Mouse (Mus musculus): ENCODE measurements around the gene Dnajc14.

The Dnajc14 gene

DNA sequence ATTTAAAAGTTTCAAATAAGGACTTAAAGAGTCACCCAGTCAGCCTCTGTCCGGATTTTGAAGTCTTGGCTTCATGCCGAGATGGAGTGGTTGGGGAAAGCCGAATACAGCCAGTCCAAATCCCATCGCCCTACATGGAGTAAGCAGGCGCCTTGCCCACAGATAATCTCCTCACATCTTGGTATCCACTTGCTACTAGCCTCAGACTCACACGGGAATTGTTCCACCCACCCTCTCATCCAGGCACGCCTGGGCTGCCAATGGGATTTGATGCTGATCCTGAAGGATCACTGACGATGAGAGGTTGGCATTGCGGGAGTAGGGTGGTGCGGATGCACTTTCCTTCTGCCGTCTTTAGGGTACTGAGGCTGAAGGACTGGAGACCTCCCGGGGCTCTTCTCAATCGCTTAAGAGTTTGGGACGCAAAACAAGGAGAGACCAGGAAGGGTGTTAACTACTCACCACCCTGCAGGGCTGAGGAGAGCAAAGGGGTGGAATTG is at the start of gene Dnajc14:
Gene Dnajc14 (plus strand): TSS at position 292 of the 500 bp plus-strand sequence.
- DNase-seq (ENCODE audit: low read depth) = no peak

DNA sequence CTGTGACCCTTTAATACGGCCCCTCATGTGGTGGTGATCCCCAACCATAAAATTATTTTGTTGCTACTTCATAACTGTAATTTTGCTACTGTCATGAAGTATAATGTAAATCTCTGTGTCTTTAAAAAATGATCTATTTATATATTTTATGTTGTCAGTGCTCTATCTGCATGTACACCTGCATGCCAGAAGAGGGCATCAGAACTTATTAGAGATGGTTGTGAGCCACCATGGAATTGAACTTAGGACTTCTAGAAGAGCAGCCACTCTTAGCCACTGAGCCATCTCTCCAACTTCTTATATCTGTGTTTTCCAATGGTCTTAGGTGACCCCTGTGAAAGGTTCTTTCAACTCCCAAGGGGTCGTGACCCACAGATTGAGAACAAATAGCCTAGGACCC is 31.0 kb upstream of the Dnajc14 start:
- peak; percentile 46 for DNase-seq (ENCODE audit: low read depth)

GRCm38 (mm10) chr10:128773685-128774084 is 30.2 kb upstream of the Dnajc14 start:
- DNase-seq (ENCODE audit: low read depth) = peak; percentile 46

DNA sequence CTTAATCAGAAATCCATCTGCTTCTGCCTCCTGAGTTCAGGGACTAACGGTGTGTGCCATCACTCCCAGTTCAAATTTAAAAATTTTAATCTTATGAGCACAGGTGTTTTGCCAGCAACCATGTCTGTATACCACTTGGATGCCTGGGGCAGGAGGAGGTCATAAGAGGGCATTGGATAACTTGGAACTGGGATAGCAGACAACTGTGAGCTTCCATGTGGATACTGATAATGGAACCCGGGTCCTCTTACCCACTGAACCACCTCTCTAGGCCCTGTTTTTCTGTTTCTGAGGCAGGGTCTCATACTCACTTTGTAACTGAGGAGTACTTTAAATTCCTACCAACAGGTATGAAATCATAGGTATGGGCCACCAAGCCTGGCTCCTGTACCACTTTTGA is 25.4 kb upstream of the Dnajc14 start:
- no peak for DNase-seq (ENCODE audit: low read depth)

DNA sequence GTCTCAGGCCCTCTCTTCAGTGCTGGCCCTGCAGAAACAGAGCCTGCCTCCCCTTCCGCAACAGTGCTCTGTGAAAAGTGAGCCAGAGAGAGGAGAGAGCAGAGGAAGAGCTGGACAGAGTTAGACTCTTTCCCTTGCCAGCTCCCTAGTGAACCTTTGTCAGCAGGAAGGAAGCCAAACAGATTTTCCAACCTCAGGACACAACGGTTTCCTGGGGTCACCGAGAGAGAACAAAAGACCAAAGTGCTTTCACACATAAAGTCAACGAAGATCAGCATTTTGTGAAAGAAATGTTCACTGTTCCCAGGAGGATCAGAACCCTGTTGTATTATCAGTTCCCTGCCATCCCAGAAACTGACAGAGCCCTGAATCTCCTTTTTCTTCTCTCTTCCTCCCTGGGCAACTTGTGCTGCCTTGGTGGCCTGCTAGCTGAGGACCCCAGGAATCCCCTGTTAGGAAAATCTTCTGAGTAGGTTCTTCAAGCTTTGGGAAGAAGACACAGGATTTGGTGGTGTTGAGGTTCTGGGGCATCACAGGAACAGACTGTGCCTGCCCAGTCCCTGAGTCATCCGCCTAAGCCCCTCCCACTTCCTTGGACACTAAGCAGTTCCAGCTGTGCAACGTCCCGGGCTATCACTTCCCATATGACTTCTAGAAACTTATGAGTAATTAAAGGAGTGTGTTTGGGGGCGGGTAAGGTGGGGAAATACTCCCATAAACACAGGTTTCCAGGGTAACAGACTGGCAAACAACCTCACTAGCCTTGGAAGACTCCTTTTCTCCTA is 24.7 kb upstream of the Dnajc14 start:
- DNase-seq (ENCODE audit: low read depth) = peak; percentile 64

DNA sequence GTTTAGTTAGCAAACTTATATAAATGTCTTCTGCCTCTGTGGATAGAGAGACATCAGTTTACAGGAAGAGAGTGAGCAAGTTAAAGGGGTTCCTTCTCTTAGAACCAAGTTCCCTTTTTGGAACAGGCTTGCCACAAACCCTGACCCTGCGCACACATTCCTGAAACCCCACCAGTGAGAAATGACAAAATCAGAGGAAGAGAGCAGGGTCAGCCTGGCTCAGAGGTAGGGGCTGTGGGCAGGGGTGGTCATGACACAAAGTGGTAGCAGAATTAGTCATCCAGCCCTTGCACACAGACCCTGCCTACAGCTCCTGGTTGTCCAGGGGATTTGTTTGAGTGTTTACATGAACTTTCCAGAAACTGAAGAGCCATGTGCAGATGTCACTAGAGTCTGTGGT is 23.7 kb upstream of the Dnajc14 start:
- no peak for DNase-seq (ENCODE audit: low read depth)

- DNase-seq (ENCODE audit: low read depth) = no peak
Measured at GRCm38 (mm10) chr10:128790398-128791124, 13.3 kb upstream of the Dnajc14 start, which contains the start of gene Mmp19. TSS of gene Mmp19 (plus strand) at chr10:128790910.

DNA sequence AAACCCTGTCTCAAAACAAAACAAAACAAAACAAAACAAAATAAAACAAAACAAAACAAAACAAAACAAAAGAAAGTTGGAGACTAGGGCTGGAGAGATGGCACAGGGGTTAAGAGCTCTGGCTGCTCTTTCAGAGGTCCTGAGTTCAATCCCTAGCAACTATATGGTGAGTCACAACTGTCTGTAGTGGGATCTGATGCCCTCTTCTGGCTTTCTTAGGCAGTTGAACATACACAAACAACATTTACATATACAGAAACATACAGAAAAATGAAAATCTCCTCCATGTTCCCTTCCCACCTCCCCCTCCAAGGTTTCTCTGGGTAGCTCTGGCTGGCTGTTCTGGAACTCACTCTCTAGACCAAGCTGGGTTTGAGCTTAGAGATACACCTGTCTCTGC is 11.8 kb upstream of the Dnajc14 start:
- DNase-seq (ENCODE audit: low read depth) = peak; percentile 23

GRCm38 (mm10) chr10:128793258-128793657 is 10.6 kb upstream of the Dnajc14 start:
- no peak for DNase-seq (ENCODE audit: low read depth)

GRCm38 (mm10) chr10:128794391-128794790 is 9.5 kb upstream of the Dnajc14 start:
- no peak for DNase-seq (ENCODE audit: low read depth)

- no peak for DNase-seq (ENCODE audit: low read depth)
Measured at GRCm38 (mm10) chr10:128795581-128795980, 8.3 kb upstream of the Dnajc14 start.

DNA sequence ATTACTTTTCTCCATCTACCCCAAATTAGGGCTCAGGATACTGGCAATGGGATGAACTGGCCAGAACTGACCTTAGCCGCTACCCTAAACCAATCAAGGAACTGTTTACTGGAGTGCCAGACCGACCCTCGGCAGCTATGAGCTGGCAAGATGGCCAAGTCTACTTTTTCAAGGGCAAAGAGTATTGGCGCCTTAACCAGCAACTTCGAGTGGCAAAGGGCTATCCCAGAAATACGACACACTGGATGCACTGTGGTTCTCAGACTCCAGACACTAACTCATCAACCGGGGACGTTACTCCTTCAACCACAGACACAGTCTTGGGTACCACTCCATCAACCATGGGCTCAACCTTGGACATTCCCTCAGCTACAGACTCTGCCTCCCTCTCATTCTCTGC is 5.2 kb upstream of the Dnajc14 start:
- no peak for DNase-seq (ENCODE audit: low read depth)

GRCm38 (mm10) chr10:128801981-128802495 is 1.8 kb upstream of the Dnajc14 start:
- no peak for DNase-seq (ENCODE audit: low read depth)

- no peak for DNase-seq (ENCODE audit: low read depth)
Measured at GRCm38 (mm10) chr10:128802956-128803355, 906 bp upstream of the Dnajc14 start.

GRCm38 (mm10) chr10:128803361-128803760 is 501 bp upstream of the Dnajc14 start:
- no peak for DNase-seq (ENCODE audit: low read depth)

DNA sequence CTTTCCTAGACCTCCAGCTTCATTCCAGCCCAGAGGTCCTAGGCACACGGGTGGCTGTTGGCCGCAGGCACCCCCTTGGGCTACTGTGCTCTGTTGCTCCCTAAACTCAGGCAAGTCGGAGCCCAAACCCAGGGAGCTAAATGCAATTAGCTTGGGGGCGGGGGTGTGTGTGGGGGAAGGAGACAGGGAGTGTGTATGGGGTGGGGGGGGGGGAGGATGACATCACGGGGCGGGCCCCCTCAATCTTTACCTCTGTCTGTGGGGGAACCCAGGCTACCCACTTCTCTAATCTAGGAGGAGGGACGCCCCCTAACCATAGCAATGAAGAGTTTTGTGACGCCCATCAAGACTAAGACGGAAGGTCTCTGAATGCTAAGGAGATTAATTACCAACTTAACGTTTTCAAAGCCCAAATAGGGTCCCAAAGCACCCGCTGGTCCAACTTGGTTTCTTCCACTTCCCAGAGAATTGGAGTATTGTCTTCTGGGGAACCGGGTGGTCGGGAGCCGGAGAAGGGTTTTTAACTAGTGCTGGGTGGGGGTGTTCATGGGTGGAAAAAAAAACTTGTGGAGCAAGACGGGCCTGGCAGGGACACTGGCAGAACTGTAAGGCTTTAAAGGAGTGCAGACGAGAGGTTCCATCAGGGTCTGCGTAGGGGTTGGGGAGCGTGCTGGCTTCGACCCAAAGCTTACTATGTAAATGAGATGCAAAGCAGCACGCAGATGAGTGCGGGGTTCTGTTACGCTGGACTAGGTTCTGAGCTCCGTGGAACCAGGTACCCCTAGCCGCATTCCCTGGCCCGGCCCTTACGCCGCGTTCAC is 619 bp downstream of the Dnajc14 start, which contains the start of gene Tmem198b:
Gene Tmem198b (minus strand): TSS at position 100 of the 821 bp plus-strand sequence.
- peak; percentile 74 for DNase-seq (ENCODE audit: low read depth)

DNA sequence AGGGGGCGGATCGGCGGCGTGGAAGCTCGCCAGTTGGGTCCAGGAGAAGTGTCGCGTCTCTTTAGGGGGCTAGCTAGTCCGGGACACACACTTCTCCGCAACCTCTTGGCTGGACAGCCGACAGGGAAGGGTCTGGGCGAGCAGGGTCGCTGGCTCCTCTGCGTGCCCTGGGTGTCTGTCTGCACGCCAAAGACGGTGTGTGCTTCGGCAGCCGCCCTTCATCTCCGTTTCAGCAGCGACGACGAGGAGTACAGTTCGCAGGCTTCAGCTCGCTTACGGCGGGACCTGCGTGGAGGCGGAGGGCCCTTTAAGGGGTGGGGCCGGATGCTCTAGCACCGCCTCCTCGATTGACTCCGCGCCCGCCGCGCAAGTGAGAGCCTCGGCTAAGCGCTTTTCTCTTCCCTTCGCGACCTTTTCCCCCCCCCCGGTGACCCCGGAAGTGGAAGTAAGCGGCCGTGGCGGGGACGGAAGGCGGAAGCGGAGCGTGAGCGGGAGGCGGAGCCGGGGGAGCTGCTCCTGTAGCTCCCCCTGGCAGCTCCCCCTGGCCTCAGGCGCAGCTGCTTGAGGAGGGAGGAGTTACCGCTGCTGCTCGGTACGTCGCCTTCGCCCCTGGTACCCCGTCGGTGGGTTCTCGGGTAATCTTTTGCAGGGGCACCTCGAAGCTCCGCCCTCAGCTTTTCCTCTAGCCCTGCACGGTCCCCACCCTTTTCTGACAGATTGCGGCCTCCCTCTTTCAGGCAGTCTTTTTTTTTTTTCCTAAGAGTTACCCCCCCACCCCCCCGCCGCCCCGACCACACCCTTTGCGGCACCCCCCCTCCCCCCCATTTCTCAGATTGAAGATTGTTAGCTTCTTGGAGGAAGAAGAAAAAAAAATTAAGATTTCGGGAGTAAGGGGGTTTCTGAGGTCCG is 1.5 kb downstream of the Dnajc14 start:
- peak; percentile 99 for DNase-seq (ENCODE audit: low read depth)

DNA sequence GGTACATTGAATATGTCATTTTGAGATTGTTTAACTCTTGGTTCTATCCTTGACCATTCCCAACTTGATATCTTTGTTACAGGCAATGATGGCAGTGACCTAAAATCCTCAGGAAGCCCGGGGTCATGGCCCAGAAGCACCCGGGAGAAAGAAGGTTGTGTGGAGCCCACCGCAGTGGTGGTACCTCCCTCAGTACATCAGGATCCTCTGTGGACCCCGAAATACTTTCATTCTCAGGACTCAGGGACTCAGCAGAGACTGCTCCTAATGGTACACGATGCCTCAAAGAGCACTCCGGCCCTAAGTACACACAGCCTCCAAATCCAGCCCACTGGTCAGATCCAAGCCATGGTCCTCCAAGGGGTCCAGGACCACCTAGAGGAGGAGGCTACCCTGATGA is 2.2 kb downstream of the Dnajc14 start:
- DNase-seq (ENCODE audit: low read depth) = no peak

DNA sequence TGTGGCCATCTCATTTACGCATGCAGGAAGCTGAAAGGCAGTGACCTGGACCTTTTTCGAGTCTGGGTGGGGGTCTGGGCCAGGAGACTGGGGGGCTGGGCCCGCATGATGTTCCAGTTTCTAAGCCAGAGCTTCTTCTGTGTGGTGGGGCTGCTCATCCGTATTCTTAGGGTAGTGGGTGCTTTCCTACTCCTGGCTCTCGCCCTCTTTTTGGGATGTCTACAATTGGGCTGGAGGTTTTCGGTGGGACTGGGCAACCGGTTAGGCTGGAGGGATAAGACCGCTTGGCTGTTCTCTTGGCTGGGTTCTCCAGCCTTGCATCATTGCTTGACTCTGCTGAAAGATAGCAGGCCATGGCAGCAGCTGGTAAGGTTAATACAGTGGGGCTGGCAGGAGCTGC is 3.2 kb downstream of the Dnajc14 start:
- no peak for DNase-seq (ENCODE audit: low read depth)

GRCm38 (mm10) chr10:128817033-128817432 is 13.2 kb downstream of the Dnajc14 start, which contains the start of gene Sarnp:
TSS of gene Sarnp (plus strand) at chr10:128817333.
- DNase-seq (ENCODE audit: low read depth) = no peak

GRCm38 (mm10) chr10:128820217-128820616 is 16.4 kb downstream of the Dnajc14 start:
- no peak for DNase-seq (ENCODE audit: low read depth)
